Mouse (Mus musculus) liver, postnatal 0 days (tissue): ENCODE results near the gene Gm10518. TPM values are rescaled to one million over a fixed set of nuclear protein-coding genes. Genes with fewer than 3 reads are reported as not detected.

Experiments
- ATAC-seq: fragments of 200-750 bp; cut with Nextera tagmentation; 2 replicates; pipeline ENCODE4 v1.8.0; 2017; ENCODE audit warnings: mild to moderate bottlenecking, moderate library complexity
- DNase-seq: peaks from one replicate; pipeline ENCODE4 v3.0.0-alpha.2; 2016
- H3K27ac ChIP-seq: fragments of 300-500 bp; sonication (generic); 2 replicates; pipeline ENCODE4 v1.5.1; 2014; ENCODE audit warnings: antibody characterized with exemption, moderate library complexity, mild to moderate bottlenecking, low read depth
- H3K27me3 ChIP-seq: fragments of 300-500 bp; sonication (generic); 2 replicates; pipeline ENCODE4 v1.6.1; 2014; ENCODE audit warnings: low read length, control low read depth, mixed read lengths; ENCODE audit not compliant: insufficient read depth
- H3K36me3 ChIP-seq: fragments of 300-500 bp; sonication (generic); replicated peaks from 2 replicates; pipeline ENCODE4 v1.6.1; 2014; ENCODE audit warnings: mild to moderate bottlenecking, control low read depth, low read length, moderate library complexity, mixed read lengths; ENCODE audit not compliant: insufficient read depth
- H3K4me1 ChIP-seq: fragments of 300-500 bp; sonication (generic); 2 replicates; pipeline ENCODE4 v1.6.1; 2014; ENCODE audit warnings: antibody characterized with exemption, mild to moderate bottlenecking, control low read depth; ENCODE audit not compliant: insufficient read depth
- H3K4me2 ChIP-seq: fragments of 300-500 bp; sonication (generic); 2 replicates; pipeline ENCODE4 v1.6.1; 2014; ENCODE audit warnings: low read depth, mild to moderate bottlenecking, low read length, moderate library complexity, mixed read lengths
- H3K4me3 ChIP-seq: fragments of 300-500 bp; sonication (generic); 2 replicates; pipeline ENCODE4 v1.5.1; 2014; ENCODE audit warnings: low read depth, low read length
- H3K9ac ChIP-seq: fragments of 300-500 bp; sonication (generic); replicated peaks from 2 replicates; pipeline ENCODE4 v1.6.1; 2014; ENCODE audit warnings: mild to moderate bottlenecking, moderate library complexity
- H3K9me3 ChIP-seq: fragments of 300-500 bp; sonication (generic); 2 replicates; pipeline ENCODE4 v1.6.1; 2016; ENCODE audit warnings: mild to moderate bottlenecking, control low read depth, low read length, mixed read lengths
- CTCF ChIP-seq: sonication (generic); IDR thresholded peaks from 2 replicates; pipeline ENCODE4 v1.5.1; 2016; ENCODE audit warnings: antibody characterized with exemption, low read depth
- EP300 ChIP-seq: IDR thresholded peaks from 2 replicates; pipeline ENCODE4 v1.6.1; 2016; ENCODE audit warnings: antibody characterized with exemption, low read depth, mild to moderate bottlenecking
- WGBS: fragments of 180-500 bp; shearing (Covaris S2); extraction: QIAGEN DNeasy Blood & Tissue Kit; methylation state at CpG from one replicate; pipeline ENCODE4 v1.1.7; 2014; ENCODE audit not compliant: insufficient replicate concordance; 5-methylcytosine and 5-hydroxymethylcytosine counted together
- polyA plus RNA-seq: library from polyadenylated mRNA; unstranded; fragments of >200 nt; fragmentation: Nextera tagmentation; extraction: Ambion mirVana; gene quantifications from 2 replicates; pipeline ENCODE4 v1.2.1, GENCODE M21; 2015

Gene Gm10518
- polyA plus RNA-seq, 1 experiment from 2014 or later: 0.09 TPM

GRCm38 (mm10) chr1:179785502-179785901, 17.7 kb upstream of the Gm10518 start:
- H3K36me3 ChIP-seq: peaks cover 75% of the 10 kb centered on the region
- WGBS: 81% methylated on average over 5 of the region's 5 CpGs
- no peak for TF ChIP-seq EP300
- TF ChIP-seq CTCF: no peak

GRCm38 (mm10) chr1:179787281-179787680, 15.9 kb upstream of the Gm10518 start:
- H3K27ac ChIP-seq: no peak overlapping the region
- no peak for ATAC-seq
- H3K4me2 ChIP-seq: no peak overlapping the region
- no peaks in the 10 kb centered on the region for H3K27me3 ChIP-seq
- no peak overlapping the region for H3K4me3 ChIP-seq
- 48% methylated on average over 4 of the region's 4 CpGs for WGBS
- H3K36me3 ChIP-seq: peaks cover 73% of the 10 kb centered on the region
- no peak overlapping the region for H3K9ac ChIP-seq
- no peak for TF ChIP-seq CTCF
- TF ChIP-seq EP300: no peak
- no peak for DNase-seq
- H3K9me3 ChIP-seq: no peaks in the 10 kb centered on the region
- H3K4me1 ChIP-seq: no peaks in the 10 kb centered on the region

More at GRCm38 (mm10) chr1:179785502-179785901, 17.7 kb upstream of the Gm10518 start:
- no peak overlapping the region for H3K4me3 ChIP-seq
- H3K9me3 ChIP-seq: no peaks in the 10 kb centered on the region
- ATAC-seq: no peak
- no peaks in the 10 kb centered on the region for H3K27me3 ChIP-seq
- H3K4me2 ChIP-seq: no peak overlapping the region
- DNase-seq: no peak
- no peak overlapping the region for H3K9ac ChIP-seq
- H3K27ac ChIP-seq: no peak overlapping the region
- no peaks in the 10 kb centered on the region for H3K4me1 ChIP-seq

- TF ChIP-seq EP300 (no peak), CTCF (peak; percentile 38)
- H3K9ac ChIP-seq: no peak overlapping the region
- peaks cover 11% of the 10 kb centered on the region for H3K4me1 ChIP-seq
- no peaks in the 10 kb centered on the region for H3K9me3 ChIP-seq
- no peaks in the 10 kb centered on the region for H3K27me3 ChIP-seq
- H3K4me2 ChIP-seq: no peak overlapping the region
- H3K27ac ChIP-seq: no peak overlapping the region
- ATAC-seq (no peak), DNase-seq (no peak)
- H3K36me3 ChIP-seq: peaks cover 40% of the 10 kb centered on the region
- H3K4me3 ChIP-seq: no peak overlapping the region
Observed at GRCm38 (mm10) chr1:179798794-179799193, 4.4 kb upstream of the Gm10518 start.

GRCm38 (mm10) chr1:179803513-179804139, 450 bp downstream of the Gm10518 start, which contains the start of gene Ahctf1:
Gene Ahctf1, minus strand, starts transcription at chr1:179803680.
- ATAC-seq: peak; percentile 94
- peak within 1 kb of the TSS; percentile 94 for H3K4me3 ChIP-seq
- TF ChIP-seq CTCF (peak; percentile 55), EP300 (peak; percentile 76)
- peak; percentile 96 for DNase-seq
- no peaks in the 10 kb centered on the region for H3K9me3 ChIP-seq
- WGBS: under 1% methylated on average over 44 of the region's 56 CpGs
- peak within 1 kb of the TSS; percentile 98 for H3K27ac ChIP-seq
- H3K27me3 ChIP-seq: no peaks in the 10 kb centered on the region
- peak within 1 kb of the TSS; percentile 84 for H3K4me2 ChIP-seq
- H3K9ac ChIP-seq: peak within 1 kb of the TSS; percentile 94
- no peaks in the 10 kb centered on the region; the same call in 1 of the 2 replicates for H3K36me3 ChIP-seq
- H3K4me1 ChIP-seq: peaks cover 29% of the 10 kb centered on the region

GRCm38 (mm10) chr1:179804140-179804881, 1.1 kb downstream of the Gm10518 start:
- peak; percentile 39 for DNase-seq
- H3K4me3 ChIP-seq: peak overlapping the region; percentile 94
- peak; percentile 85 for TF ChIP-seq EP300
- no peak for TF ChIP-seq CTCF
- 20% methylated on average over 11 of the region's 11 CpGs for WGBS
- H3K4me1 ChIP-seq: peaks cover 29% of the 10 kb centered on the region
- no peaks in the 10 kb centered on the region for H3K27me3 ChIP-seq
- H3K36me3 ChIP-seq: no peaks in the 10 kb centered on the region; the same call in 1 of the 2 replicates
- H3K4me2 ChIP-seq: peak overlapping the region; percentile 84
- peak overlapping the region; percentile 94 for H3K9ac ChIP-seq
- ATAC-seq: peak; percentile 14
- peak overlapping the region; percentile 98 for H3K27ac ChIP-seq
- no peaks in the 10 kb centered on the region for H3K9me3 ChIP-seq

DNA sequence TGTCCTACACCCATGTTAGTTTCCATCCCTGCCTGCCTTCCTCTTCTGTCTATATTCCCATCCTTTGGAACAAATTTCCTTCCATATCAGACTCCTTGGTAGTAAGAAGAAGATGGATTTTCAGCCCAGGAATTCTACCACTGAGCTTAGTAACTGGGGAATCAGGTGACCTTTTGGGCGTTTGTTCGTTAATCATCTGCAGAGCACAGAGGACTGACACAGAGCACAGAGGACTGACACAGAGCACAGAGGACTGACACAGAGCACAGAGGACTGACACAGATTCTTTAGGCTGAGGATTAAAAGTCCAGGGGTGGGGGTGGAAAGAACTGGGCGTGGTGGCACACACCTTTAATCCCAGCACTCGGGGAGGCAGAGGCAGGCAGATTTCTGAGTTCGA, 2.6 kb downstream of the Gm10518 start:
- ATAC-seq (no peak), DNase-seq (peak; percentile 18)
- no peak overlapping the region for H3K4me3 ChIP-seq
- H3K36me3 ChIP-seq: no peaks in the 10 kb centered on the region
- no peak overlapping the region for H3K4me2 ChIP-seq
- H3K27me3 ChIP-seq: no peaks in the 10 kb centered on the region
- H3K27ac ChIP-seq: peak overlapping the region; percentile 58
- H3K4me1 ChIP-seq: peaks cover 26% of the 10 kb centered on the region
- 69% methylated on average over 5 of the region's 5 CpGs for WGBS
- H3K9ac ChIP-seq: no peak overlapping the region
- TF ChIP-seq EP300: no peak
- TF ChIP-seq CTCF: no peak
- no peaks in the 10 kb centered on the region for H3K9me3 ChIP-seq
